Mouse (Mus musculus): ENCODE measurements around the gene Vcp.
"Not testable (repeated sequence)": the region's sequence is repeated elsewhere in the genome, so short reads cannot be mapped to it uniquely, and the experiment has no call there.

The Vcp gene

GRCm38 (mm10) chr4:43029749-43030148 lies 29.4 kb upstream of the Vcp start:
- DNase-seq (ENCODE audit: low read depth, low spot score): no peak

GRCm38 (mm10) chr4:43029121-43029520 lies 28.8 kb upstream of the Vcp start:
- DNase-seq (ENCODE audit: low read depth, low spot score): no peak

- DNase-seq (ENCODE audit: low read depth, low spot score): peak; percentile 89
Observed at GRCm38 (mm10) chr4:43025084-43025960, 25.0 kb upstream of the Vcp start, which contains the start of gene Pigo. Gene Pigo, minus strand, starts transcription at chr4:43025819.

- no peak for DNase-seq (ENCODE audit: low read depth, low spot score)
Observed at GRCm38 (mm10) chr4:43024673-43025072, 24.4 kb upstream of the Vcp start.

GRCm38 (mm10) chr4:43021341-43021740 lies 21.0 kb upstream of the Vcp start:
- no peak for DNase-seq (ENCODE audit: low read depth, low spot score)

- no peak for DNase-seq (ENCODE audit: low read depth, low spot score)
Observed at GRCm38 (mm10) chr4:43020876-43021275, 20.6 kb upstream of the Vcp start.

GRCm38 (mm10) chr4:43019641-43020465 lies 19.5 kb upstream of the Vcp start:
- no peak for DNase-seq (ENCODE audit: low read depth, low spot score)

GRCm38 (mm10) chr4:43019176-43019575 lies 18.9 kb upstream of the Vcp start:
- no peak for DNase-seq (ENCODE audit: low read depth, low spot score)

GRCm38 (mm10) chr4:43018156-43018555 lies 17.8 kb upstream of the Vcp start:
- DNase-seq (ENCODE audit: low read depth, low spot score): no peak

GRCm38 (mm10) chr4:43012091-43012490 lies 11.8 kb upstream of the Vcp start:
- DNase-seq (ENCODE audit: low read depth, low spot score): no peak

GRCm38 (mm10) chr4:43010161-43011038 lies 10.1 kb upstream of the Vcp start, which contains the start of gene Fancg:
Gene Fancg, minus strand, starts transcription at chr4:43010506.
- peak; percentile 44 for DNase-seq (ENCODE audit: low read depth, low spot score)

GRCm38 (mm10) chr4:43005765-43006164 lies 5.5 kb upstream of the Vcp start:
- peak; percentile 38 for DNase-seq (ENCODE audit: low read depth, low spot score)

GRCm38 (mm10) chr4:43004951-43005350 lies 4.6 kb upstream of the Vcp start:
- DNase-seq (ENCODE audit: low read depth, low spot score): no peak

GRCm38 (mm10) chr4:43002756-43003439 lies 2.6 kb upstream of the Vcp start:
- DNase-seq (ENCODE audit: low read depth, low spot score): no peak

- no peak for DNase-seq (ENCODE audit: low read depth, low spot score)
Observed at GRCm38 (mm10) chr4:43001272-43001671, 965 bp upstream of the Vcp start.

- peak; percentile 77 for DNase-seq (ENCODE audit: low read depth, low spot score)
Observed at GRCm38 (mm10) chr4:42999451-43000140, 711 bp downstream of the Vcp start.

GRCm38 (mm10) chr4:42998022-42998421 lies 2.3 kb downstream of the Vcp start:
- DNase-seq (ENCODE audit: low read depth, low spot score): no peak

- no peak for DNase-seq (ENCODE audit: low read depth, low spot score)
Observed at GRCm38 (mm10) chr4:42988296-42988695, 12.0 kb downstream of the Vcp start.

GRCm38 (mm10) chr4:42980467-42980866 lies 19.8 kb downstream of the Vcp start:
- not testable (repeated sequence) for DNase-seq (ENCODE audit: low read depth, low spot score)

- no peak for DNase-seq (ENCODE audit: low read depth, low spot score)
Observed at GRCm38 (mm10) chr4:42978062-42978461, 22.2 kb downstream of the Vcp start.

Data from skeletal muscle tissue, adult 2 months (tissue).